Mouse (Mus musculus) forelimb bud, embryonic 11.5 days (tissue): Measurements from ENCODE around the gene B3galt6.
A peak's percentile ranks its signal among the peaks of the same experiment; 100 is the strongest.

Experiments used
- DNase-seq: peaks from one replicate; pipeline ENCODE4 v3.0.0-alpha.2; 2012; ENCODE audit warnings: low read depth, low spot score

Gene B3galt6

GRCm38 (mm10) chr4:155992241-155992905, at the start of gene B3galt6, which contains the start of gene Sdf4:
B3galt6 (minus strand) TSS chr4:155992649.
Sdf4 (plus strand) TSS chr4:155992872.
- peak; percentile 90 for DNase-seq

DNA sequence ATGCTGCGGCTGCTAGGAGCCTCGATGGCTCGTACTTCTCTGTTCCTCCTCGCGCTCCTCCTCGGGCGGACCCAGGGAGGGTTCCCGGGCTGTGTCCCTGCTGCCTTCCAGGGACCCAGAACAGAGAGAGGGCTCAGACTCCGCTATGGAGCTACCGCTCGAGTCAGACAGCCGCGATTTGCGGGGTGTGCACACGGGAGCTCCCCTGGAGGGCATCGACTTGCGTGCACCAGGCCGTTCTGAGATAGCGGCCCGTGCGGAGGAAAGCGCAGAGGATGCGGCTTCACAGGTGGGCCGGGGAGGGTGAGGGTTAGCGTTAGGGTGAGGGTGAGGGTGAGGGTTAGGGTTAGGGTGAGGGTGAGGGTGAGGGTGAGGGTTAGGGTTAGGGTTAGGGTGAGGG, 42.5 kb upstream of the B3galt6 start:
- no peak for DNase-seq

GRCm38 (mm10) chr4:156034301-156034700, 41.9 kb upstream of the B3galt6 start:
- DNase-seq: no peak

GRCm38 (mm10) chr4:156033476-156034119, 41.1 kb upstream of the B3galt6 start:
- peak; percentile 46 for DNase-seq

- no peak for DNase-seq
Observed at GRCm38 (mm10) chr4:156032856-156033255, 40.4 kb upstream of the B3galt6 start.

DNA sequence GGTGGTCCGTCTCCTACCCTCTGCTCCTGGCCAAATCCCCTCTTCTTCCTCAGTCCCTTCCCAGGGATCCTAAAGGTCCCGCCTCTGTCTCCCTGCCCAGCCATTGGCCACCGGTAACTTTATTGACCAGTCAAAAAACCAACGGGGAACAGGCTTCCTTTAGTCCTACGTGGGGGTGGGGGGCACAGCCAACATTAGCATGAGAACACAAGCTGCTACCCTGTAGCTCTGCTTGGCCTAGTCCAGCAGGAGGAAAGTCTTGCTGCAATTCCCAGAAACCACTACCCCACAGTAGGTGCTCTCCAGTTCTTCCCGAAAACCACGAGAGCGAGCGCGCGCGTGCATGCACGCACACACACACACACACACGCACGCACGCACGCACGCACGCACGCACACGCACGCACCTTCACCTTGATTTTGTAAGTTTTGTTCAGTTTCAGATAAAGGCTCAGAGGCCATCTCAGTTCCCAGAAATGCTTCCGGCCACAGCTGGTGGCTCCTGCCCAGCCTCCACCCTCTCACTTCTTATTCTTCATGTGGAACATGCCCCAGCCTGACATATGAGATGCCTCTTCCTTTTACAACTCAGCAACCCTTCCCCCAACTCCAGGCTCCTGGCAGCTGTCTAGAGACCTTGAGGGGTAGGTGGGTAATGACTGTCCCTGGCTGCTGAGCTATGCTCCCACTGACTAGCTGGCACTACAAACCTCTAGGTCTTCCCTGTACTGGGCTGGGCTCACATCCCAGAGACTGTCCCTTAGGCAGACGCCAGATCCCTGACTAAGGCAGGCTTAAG, 39.3 kb upstream of the B3galt6 start:
- peak; percentile 84 for DNase-seq

GRCm38 (mm10) chr4:156031255-156031592, 38.8 kb upstream of the B3galt6 start:
- DNase-seq: no peak

DNA sequence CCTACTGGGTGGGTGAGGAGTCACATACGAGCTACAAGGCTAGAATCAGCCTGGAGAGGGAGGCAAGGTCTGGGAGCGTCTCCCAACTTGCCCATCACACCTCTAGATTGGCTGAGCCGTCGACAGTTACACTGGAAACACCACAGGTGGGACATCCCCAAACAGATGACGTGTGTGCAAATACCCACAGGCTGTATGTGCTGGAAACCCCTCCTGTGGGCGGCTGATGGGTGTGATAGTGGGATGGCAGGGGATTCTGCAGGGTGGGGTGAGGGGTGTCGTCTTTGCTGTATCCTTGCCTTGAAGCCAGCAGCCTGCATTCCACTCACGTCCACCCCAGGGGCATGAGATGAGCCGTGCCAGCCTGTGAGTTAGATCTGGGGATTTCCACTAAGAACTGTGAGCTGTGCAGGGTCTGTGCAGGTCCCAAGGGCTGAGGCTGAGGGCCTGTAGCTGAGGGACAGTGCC, 38.2 kb upstream of the B3galt6 start:
- DNase-seq: no peak

DNA sequence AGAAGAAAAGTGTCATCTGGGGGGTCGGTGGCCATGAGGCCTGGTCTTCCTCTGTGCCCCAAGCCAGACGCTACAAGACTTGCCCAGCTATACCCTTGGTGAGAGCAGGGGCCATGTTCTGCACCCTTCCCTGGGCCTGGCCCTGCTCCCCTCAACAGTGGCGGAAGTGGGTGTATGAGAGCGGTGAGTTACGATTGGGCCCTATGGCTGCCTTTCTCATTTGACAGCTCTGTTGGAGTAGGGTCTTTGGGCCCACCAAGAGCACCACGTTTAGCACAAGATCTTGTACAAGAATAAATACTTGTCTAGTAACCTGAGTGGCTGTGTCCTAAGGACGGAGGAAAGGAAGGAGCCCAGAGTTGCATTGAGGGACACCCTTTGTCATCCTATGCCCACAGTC, 36.1 kb upstream of the B3galt6 start:
- DNase-seq: no peak

- DNase-seq: no peak
Observed at GRCm38 (mm10) chr4:156026013-156026412, 33.6 kb upstream of the B3galt6 start, which contains the start of gene Tnfrsf18. Tnfrsf18 (plus strand) TSS chr4:156026164.

GRCm38 (mm10) chr4:156024184-156024583, 31.7 kb upstream of the B3galt6 start:
- DNase-seq: no peak

GRCm38 (mm10) chr4:156023520-156023919, 31.1 kb upstream of the B3galt6 start:
- no peak for DNase-seq

- DNase-seq: no peak
Observed at GRCm38 (mm10) chr4:156021942-156022419, 29.5 kb upstream of the B3galt6 start.

DNA sequence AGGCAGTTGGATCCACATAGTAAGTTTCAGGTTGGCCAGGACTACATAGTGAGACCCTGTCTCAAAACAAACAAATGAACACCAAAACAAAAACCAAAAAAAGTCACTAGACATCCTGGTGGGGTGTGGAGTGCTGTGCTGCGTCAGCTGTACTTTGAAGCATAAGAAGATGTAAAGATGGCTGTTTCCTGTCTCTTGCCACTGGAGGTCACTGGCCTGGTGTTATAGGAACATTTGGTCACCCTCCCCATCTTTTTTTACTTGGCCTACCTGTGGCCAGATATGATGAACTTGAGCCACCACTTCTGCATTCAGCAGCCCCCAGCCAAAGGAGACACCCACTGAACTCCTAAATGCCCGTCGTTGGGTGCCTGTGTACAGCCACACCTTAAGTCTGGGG, 28.9 kb upstream of the B3galt6 start:
- DNase-seq: no peak

GRCm38 (mm10) chr4:156019771-156020170, 27.3 kb upstream of the B3galt6 start:
- no peak for DNase-seq

- DNase-seq: no peak
Observed at GRCm38 (mm10) chr4:156014436-156014835, 22.0 kb upstream of the B3galt6 start.

DNA sequence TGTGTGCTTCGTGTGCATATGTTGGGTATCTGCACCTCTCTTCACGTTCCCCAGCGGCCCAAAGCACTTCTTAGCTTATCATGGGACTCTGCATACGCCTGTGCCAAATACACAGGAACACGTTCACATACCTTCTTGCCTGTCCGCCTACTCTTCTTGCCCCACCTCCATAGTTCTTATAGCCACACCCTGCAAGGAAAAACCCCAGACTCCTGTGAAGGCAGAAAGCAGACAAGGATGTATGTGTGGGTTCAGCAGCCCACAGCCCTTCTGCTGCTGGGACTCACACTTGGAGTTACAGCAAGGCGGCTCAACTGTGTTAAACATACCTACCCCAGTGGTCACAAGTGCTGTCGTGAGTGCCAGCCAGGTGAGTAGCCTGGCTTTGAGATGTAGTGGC, 21.2 kb upstream of the B3galt6 start, which contains the start of gene Tnfrsf4:
TSS of gene Tnfrsf4 (plus strand) at position 207 of the 400 bp plus-strand sequence.
- DNase-seq: no peak

DNA sequence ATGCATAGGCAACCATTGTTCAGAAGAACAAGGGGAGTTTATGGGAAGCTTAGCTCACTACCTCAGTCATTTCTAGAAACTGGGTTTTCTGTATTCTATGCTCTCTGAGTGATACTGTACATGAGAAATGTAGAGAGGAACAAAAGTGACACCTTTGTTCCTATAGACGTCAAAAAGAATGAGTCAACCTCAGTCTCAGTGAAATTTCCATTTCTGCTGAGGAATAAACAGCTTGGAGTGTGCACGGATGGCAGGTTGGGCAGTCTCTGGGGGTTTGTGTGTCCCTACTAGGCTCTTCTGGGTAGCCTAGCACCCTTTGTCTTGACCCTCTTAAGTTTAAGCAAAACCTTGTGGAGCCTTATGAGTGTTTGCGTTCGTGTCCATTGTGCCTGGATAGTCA, 15.9 kb upstream of the B3galt6 start:
- DNase-seq: no peak

GRCm38 (mm10) chr4:156004109-156004508, 11.7 kb upstream of the B3galt6 start:
- DNase-seq: no peak

DNA sequence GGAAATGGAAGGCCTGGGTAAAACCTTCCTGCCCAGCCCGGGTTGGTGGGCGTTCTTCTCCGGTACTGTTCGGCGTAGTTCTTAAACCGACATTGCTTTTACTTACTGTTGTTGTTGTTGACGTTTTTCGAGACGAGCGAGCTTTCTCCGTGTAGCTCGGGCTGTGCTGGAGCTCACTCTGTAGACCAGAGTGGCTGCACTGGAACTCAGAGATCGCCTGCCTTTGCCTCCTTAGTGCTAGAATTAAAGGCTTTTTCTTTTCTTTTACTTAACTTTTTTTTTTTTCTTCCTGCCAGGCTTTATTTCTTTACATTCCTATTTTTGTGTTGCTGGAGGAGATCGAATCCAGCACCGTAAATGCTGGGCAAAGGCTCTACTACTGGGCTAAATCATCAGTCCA, 1.2 kb upstream of the B3galt6 start:
- DNase-seq: no peak

GRCm38 (mm10) chr4:155992906-155993547, 578 bp upstream of the B3galt6 start:
- peak; percentile 92 for DNase-seq

- DNase-seq: no peak
Observed at GRCm38 (mm10) chr4:155991908-155992230, 580 bp downstream of the B3galt6 start.
